Mouse (Mus musculus) hindbrain, embryonic 16.5 days (tissue): ENCODE measurements at regions not wholly inside any gene's neighbourhood (a gene's known extent, or its start where the extent isn't known, plus 50 kb on each side); places are given as distances from the start of the nearest gene placed in this dataset.

Source experiments
- ATAC-seq: fragments of 200-750 bp; cut with Nextera tagmentation; 2 replicates; pipeline ENCODE4 v1.8.0; 2017; ENCODE audit warnings: moderate TSS enrichment, moderate library complexity
- H3K27ac ChIP-seq: fragments of 300-500 bp; sonication (generic); 2 replicates; pipeline ENCODE4 v1.5.1; 2014; ENCODE audit warnings: low read depth, mild to moderate bottlenecking, control low read depth, low read length, moderate library complexity
- H3K27me3 ChIP-seq: fragments of 300-500 bp; sonication (generic); replicated peaks from 2 replicates; pipeline ENCODE4 v1.6.1; 2014; ENCODE audit warnings: low read length; ENCODE audit not compliant: control insufficient read depth, insufficient read depth
- H3K36me3 ChIP-seq: fragments of 300-500 bp; sonication (generic); 2 replicates; pipeline ENCODE4 v1.6.1; 2014; ENCODE audit warnings: mild to moderate bottlenecking, low read length, moderate library complexity, mixed read lengths; ENCODE audit not compliant: control insufficient read depth, insufficient read depth
- H3K4me1 ChIP-seq: fragments of 300-500 bp; sonication (generic); 2 replicates; pipeline ENCODE4 v1.6.1; 2014; ENCODE audit warnings: low read depth, low read length; ENCODE audit not compliant: control insufficient read depth, insufficient read depth
- H3K4me2 ChIP-seq: fragments of 300-500 bp; sonication (generic); 2 replicates; pipeline ENCODE4 v1.6.1; 2014; ENCODE audit warnings: mild to moderate bottlenecking, low read length, control low read depth, moderate library complexity
- H3K4me3 ChIP-seq: fragments of 300-500 bp; sonication (generic); 2 replicates; pipeline ENCODE4 v1.5.1; 2014; ENCODE audit warnings: mild to moderate bottlenecking, low read length, control low read depth, moderate library complexity
- H3K9ac ChIP-seq: fragments of 300-500 bp; sonication (generic); 2 replicates; pipeline ENCODE4 v1.6.1; 2014; ENCODE audit warnings: low read depth, mild to moderate bottlenecking, control low read depth, low read length, moderate library complexity
- H3K9me3 ChIP-seq: fragments of 300-500 bp; sonication (generic); 2 replicates; pipeline ENCODE4 v1.6.1; 2014; ENCODE audit warnings: mild to moderate bottlenecking, low read length, moderate library complexity; ENCODE audit not compliant: control insufficient read depth
- WGBS: fragments of 180-500 bp; shearing (Covaris S2); extraction: QIAGEN DNeasy Blood & Tissue Kit; methylation state at CpG from one replicate; pipeline ENCODE4 v1.1.7; 2014; 5-methylcytosine and 5-hydroxymethylcytosine counted together

DNA sequence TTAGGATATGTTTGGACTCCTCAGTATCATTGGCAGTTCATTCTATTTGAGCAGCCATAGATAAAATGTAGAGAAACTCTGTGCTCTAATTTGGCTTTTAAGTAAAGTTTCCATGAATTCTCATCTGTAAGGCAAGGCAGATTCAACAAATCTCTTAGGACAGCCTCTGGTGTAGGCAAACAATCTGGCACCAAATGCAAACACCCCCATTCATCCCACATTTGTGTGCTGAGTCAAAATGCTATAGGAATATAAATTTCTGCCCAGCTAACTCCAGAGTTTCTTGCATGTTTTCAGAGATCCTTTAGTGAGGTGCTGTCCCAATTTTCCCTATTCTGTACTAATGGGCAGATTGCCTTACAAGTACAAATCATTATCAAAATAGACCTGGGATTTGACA, 695.7 kb upstream of the Kif18a start:
- no peak for ATAC-seq
- H3K4me1 ChIP-seq, result no peaks in the 10 kb centered on the region

DNA sequence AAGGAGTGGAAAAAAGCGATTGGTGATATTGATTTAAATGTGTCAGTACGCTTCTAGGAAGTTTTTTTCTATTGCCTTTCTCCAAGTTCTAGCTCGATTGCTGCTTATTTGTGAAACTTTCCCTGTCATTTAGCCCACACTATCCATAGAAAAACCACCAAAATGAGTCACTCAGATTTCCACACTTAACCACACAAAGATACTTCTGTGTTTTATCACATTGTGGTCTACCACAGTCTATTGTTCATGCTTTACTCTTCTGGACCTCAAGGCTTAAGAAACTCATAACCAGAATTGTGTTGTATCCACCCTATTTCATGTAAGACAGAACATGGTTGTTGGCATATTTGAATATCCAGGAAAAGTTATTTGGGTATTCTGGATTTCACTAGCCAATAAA, 687.0 kb upstream of the Kif18a start:
- no peak for ATAC-seq
- Histone ChIP-seq H3K27ac (no peak overlapping the region), H3K9me3 (no peaks in the 10 kb centered on the region), H3K9ac (no peak overlapping the region), H3K4me3 (no peak overlapping the region), H3K27me3 (no peaks in the 10 kb centered on the region), H3K4me1 (no peaks in the 10 kb centered on the region), H3K4me2 (no peak overlapping the region), H3K36me3 (no peaks in the 10 kb centered on the region)
- WGBS, result 92% methylated on average over 3 of the region's 3 CpGs

More for the DNA sequence above, 695.7 kb upstream of the Kif18a start:
- Histone ChIP-seq H3K9ac (no peak overlapping the region), H3K27me3 (no peaks in the 10 kb centered on the region), H3K4me2 (no peak overlapping the region), H3K4me3 (no peak overlapping the region), H3K27ac (no peak overlapping the region), H3K36me3 (no peaks in the 10 kb centered on the region), H3K9me3 (no peaks in the 10 kb centered on the region)

DNA sequence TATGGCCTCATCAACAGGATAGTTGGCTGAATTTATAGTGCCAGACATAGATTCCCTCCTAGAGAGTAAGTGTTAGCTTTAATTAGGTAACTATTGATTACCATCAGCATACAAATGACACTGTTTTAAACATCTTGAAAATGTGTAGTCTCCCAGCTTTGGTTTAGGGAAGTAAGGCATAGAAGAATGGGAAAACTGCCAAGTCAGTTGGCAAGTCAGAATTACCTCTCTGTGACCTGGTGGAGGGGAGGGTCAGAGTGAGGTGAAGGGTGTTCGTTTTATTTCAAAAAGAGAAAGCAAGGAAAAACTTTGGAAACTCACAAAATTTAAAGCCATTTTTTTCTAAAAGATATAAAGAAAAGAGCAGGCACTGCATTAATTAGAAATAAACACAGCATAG, 680.2 kb upstream of the Kif18a start:
- H3K9me3 ChIP-seq, result no peaks in the 10 kb centered on the region
- H3K27me3 ChIP-seq, result no peaks in the 10 kb centered on the region
- no peak overlapping the region for H3K27ac ChIP-seq
- no peak overlapping the region for H3K9ac ChIP-seq
- no peak for ATAC-seq
- WGBS, result 47% methylated on average over 1 of the region's 1 CpGs
- H3K4me1 ChIP-seq, result no peaks in the 10 kb centered on the region
- no peaks in the 10 kb centered on the region for H3K36me3 ChIP-seq
- H3K4me2 ChIP-seq, result no peak overlapping the region
- no peak overlapping the region for H3K4me3 ChIP-seq

DNA sequence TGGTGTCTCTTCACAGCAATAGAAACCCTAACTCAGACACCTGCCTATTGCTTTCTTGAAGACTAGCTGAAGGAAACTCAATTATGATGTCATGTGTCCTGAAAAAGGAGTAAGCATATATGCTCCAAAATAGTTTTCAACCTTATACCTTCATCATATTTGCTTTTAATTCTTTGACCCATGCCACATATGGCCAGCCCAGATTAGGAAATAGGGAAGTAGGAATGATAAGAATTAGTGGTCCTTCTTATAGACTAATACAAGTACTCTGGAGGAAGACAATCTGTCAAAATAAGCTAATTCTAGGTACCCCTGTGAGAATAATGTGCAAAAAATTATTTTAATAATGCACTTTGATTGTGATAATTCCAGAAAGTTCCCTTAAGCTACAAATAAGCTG, 661.0 kb upstream of the Kif18a start:
- H3K4me3 ChIP-seq, result no peak overlapping the region
- no peak overlapping the region for H3K9ac ChIP-seq
- H3K9me3 ChIP-seq, result no peaks in the 10 kb centered on the region
- no peak overlapping the region for H3K4me2 ChIP-seq
- no peak overlapping the region for H3K27ac ChIP-seq
- no peaks in the 10 kb centered on the region for H3K4me1 ChIP-seq
- no peak for ATAC-seq
- H3K36me3 ChIP-seq, result no peaks in the 10 kb centered on the region
- no peaks in the 10 kb centered on the region for H3K27me3 ChIP-seq

DNA sequence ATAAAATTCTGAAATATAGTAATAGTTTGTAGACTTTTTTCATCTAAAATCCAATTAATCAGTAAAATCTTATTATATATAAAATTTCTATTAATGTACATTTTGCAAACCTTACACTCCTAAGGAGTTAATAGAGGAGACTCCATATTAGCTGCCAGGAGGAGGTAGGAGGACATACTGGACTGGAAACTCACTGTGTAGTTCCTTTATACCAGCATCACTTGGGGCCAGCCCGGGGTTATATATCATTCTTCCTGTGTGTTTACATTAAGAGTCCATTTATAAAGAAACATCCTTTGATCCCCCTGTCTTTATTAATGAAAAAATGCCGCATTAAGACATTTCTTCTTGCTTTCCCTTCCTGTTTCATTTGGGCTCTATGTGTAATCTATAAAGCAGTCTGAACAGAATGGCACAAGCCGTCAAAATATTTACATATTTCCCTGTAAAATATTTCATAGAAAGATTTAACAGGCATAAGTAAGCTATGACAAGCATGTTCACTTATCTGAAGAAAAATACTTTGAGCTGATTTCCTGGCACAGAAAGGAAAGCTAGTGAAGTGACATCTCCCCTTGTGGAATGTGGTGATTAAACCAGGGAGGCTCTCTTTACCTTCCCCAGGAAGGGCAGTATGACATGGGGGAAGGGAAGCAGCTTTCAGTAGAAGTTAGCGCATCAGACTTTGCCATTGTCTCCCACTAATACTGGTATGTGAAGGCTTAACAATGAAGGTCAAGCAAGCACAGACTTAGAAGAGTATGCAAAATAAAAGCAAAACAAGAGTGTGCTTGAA, 658.0 kb upstream of the Kif18a start:
- H3K9me3 ChIP-seq, result no peaks in the 10 kb centered on the region
- no peak overlapping the region for H3K9ac ChIP-seq
- WGBS, result 82% methylated on average over 4 of the region's 4 CpGs
- H3K36me3 ChIP-seq, result no peaks in the 10 kb centered on the region
- no peak overlapping the region for H3K27ac ChIP-seq
- no peak overlapping the region for H3K4me2 ChIP-seq
- no peak for ATAC-seq
- H3K4me1 ChIP-seq, result no peaks in the 10 kb centered on the region
- H3K4me3 ChIP-seq, result no peak overlapping the region
- H3K27me3 ChIP-seq, result no peaks in the 10 kb centered on the region

DNA sequence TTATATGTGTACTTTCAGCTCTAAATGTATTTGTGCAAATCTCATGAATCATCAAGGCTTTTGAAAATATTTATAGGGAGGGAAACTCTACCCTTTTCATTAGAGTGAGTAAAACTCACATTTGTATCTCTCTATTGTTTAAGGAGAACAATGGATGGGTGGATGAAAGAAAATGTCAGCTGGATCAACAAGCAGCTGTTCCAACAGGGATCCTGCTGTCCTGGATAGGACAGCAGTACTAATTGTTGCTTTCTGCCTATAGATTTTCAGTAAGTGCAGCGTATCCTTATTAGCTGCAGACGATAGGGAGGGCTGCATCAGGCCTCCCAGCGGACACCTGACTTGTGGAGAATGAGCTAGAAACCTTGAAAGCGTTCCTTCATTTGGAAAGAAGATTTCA, 644.9 kb upstream of the Kif18a start:
- no peak for ATAC-seq
- no peaks in the 10 kb centered on the region for H3K36me3 ChIP-seq
- WGBS, result 57% methylated on average over 4 of the region's 4 CpGs
- H3K9me3 ChIP-seq, result no peaks in the 10 kb centered on the region
- H3K4me3 ChIP-seq, result no peak overlapping the region
- H3K9ac ChIP-seq, result no peak overlapping the region
- H3K4me1 ChIP-seq, result no peaks in the 10 kb centered on the region
- no peak overlapping the region for H3K27ac ChIP-seq
- no peak overlapping the region for H3K4me2 ChIP-seq
- no peaks in the 10 kb centered on the region for H3K27me3 ChIP-seq

DNA sequence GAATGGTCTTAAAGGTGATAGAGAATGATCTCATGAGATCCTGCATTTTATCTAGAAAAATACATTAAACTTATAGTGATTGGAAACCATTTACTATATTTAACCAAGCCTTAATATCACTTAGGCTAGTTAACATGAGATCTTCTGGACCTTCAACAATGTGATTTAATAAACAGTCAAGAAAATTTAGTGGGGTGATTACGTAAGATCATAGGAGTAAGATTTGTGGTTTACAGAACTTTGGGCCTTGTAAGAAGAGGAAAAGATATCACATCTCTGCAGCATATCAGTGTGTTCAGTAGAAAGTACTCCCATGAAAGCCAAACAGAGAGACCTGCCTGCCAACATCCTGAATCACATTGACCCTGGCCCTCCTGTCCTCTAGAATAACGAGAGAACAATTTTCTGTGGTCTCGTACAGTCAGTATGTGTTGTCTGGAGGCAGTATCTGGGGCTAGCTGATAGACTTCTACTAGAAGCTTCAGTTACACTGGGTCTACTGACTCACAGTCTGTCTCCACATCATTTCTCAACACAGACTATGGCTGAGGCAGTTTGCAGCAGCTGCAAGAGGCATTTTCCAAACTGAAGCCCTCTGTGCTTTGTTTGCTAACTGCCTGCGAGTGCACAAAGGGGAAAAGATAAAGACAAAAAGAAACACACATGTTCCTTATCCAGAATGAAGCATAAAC, 619.7 kb upstream of the Kif18a start:
- Histone ChIP-seq H3K9ac (no peak overlapping the region), H3K4me3 (no peak overlapping the region), H3K27ac (no peak overlapping the region), H3K27me3 (no peaks in the 10 kb centered on the region), H3K9me3 (no peaks in the 10 kb centered on the region), H3K36me3 (no peaks in the 10 kb centered on the region), H3K4me2 (no peak overlapping the region), H3K4me1 (no peaks in the 10 kb centered on the region)
- WGBS, result 67% methylated on average over 4 of the region's 4 CpGs
- no peak for ATAC-seq

DNA sequence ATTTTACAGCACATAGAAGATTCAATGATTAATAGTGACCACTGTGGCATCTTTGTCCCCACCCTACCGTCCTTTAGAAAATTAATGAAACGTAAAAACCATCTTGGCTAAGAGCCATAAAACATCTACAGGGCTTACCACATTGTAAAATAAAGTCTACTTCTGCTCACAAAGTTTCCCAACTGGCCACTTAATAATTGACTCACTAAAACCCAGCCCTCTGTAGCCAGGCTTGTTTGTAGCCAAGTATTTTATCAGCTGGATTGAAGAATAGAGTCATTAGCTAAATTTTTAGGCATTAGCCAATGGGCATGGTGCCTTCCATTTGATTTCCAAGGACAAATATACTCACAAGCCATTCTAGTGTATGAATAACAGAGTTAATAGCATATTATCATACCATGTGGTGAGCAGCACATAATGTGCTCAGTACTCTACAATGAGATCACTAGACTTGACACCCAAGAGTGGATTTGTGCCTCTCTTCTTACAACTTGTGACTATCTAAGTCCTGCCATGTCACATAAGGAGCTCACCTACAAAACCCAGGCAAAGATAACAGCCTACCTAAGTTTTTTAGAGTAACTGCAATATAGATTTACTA, 602.7 kb upstream of the Kif18a start:
- no peak for ATAC-seq
- WGBS, result 58% methylated on average over 2 of the region's 2 CpGs
- Histone ChIP-seq H3K27ac (no peak overlapping the region), H3K4me3 (no peak overlapping the region), H3K9me3 (no peaks in the 10 kb centered on the region), H3K9ac (no peak overlapping the region), H3K4me2 (no peak overlapping the region), H3K36me3 (no peaks in the 10 kb centered on the region), H3K27me3 (no peaks in the 10 kb centered on the region), H3K4me1 (no peaks in the 10 kb centered on the region)

DNA sequence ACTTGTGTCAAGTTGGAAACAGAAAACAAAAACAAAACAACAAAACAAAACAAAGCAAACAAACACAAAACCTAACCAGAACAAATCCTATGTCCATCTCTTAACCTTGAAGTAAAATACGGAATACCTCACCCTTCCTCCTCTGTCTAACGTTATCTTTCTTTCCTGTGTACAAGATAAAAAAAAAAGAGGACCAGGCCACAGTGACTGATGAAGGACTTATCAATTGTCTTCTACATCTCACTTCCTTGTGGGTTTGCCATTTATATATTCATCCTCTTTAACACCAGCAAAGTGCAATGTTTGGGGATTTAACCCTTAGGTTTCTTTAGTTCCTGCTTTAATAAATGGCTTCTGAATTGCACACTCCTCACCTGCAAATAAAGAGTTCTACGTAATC, 599.0 kb upstream of the Kif18a start:
- H3K36me3 ChIP-seq, result no peaks in the 10 kb centered on the region
- no peak overlapping the region for H3K4me3 ChIP-seq
- no peak overlapping the region for H3K27ac ChIP-seq
- H3K4me2 ChIP-seq, result no peak overlapping the region
- WGBS, result 89% methylated on average over 3 of the region's 3 CpGs
- no peak for ATAC-seq
- H3K4me1 ChIP-seq, result no peaks in the 10 kb centered on the region
- H3K9ac ChIP-seq, result no peak overlapping the region
- no peaks in the 10 kb centered on the region for H3K27me3 ChIP-seq
- no peaks in the 10 kb centered on the region for H3K9me3 ChIP-seq
